Mouse (Mus musculus) heart, postnatal 0 days (tissue): ENCODE measurements around the gene Cct4. TPM values are rescaled to one million over a fixed set of nuclear protein-coding genes. Genes with fewer than 3 reads are reported as not detected.

Experiments used
- ATAC-seq: fragments of 200-750 bp; cut with Nextera tagmentation; 2 replicates; pipeline ENCODE4 v1.8.0; 2017; ENCODE audit warnings: low read depth, moderate number of reproducible peaks, moderate library complexity; ENCODE audit not compliant: insufficient read depth
- DNase-seq: peaks from one replicate; pipeline ENCODE4 v3.0.0-alpha.2; 2016; ENCODE audit warnings: low spot score
- H3K27ac ChIP-seq: fragments of 300-500 bp; sonication (generic); 2 replicates; pipeline ENCODE4 v1.5.1; 2014; ENCODE audit warnings: low read depth, mild to moderate bottlenecking
- H3K27me3 ChIP-seq: fragments of 300-500 bp; sonication (generic); 2 replicates; pipeline ENCODE4 v1.6.1; 2014; ENCODE audit warnings: low read length, mixed read lengths; ENCODE audit not compliant: control insufficient read depth, insufficient read depth
- H3K36me3 ChIP-seq: fragments of 300-500 bp; sonication (generic); replicated peaks from 2 replicates; pipeline ENCODE4 v1.6.1; 2014; ENCODE audit warnings: low read length, mixed read lengths; ENCODE audit not compliant: control insufficient read depth, insufficient read depth
- H3K4me1 ChIP-seq: fragments of 300-500 bp; sonication (generic); 2 replicates; pipeline ENCODE4 v1.6.1; 2014; ENCODE audit warnings: antibody characterized with exemption; ENCODE audit not compliant: control insufficient read depth, insufficient read depth
- H3K4me2 ChIP-seq: fragments of 300-500 bp; sonication (generic); 2 replicates; pipeline ENCODE4 v1.6.1; 2014; ENCODE audit warnings: low read depth, mild to moderate bottlenecking, low read length, moderate library complexity
- H3K4me3 ChIP-seq: fragments of 300-500 bp; sonication (generic); 2 replicates; pipeline ENCODE4 v1.5.1; 2014; ENCODE audit warnings: low read depth, low read length
- H3K9ac ChIP-seq: fragments of 300-500 bp; sonication (generic); replicated peaks from 2 replicates; pipeline ENCODE4 v1.6.1; 2014; ENCODE audit warnings: low read depth, low read length, mixed read lengths
- H3K9me3 ChIP-seq: fragments of 300-500 bp; sonication (generic); replicated peaks from 2 replicates; pipeline ENCODE4 v1.6.1; 2016; ENCODE audit warnings: low read length; ENCODE audit not compliant: control insufficient read depth
- CTCF ChIP-seq: IDR thresholded peaks from 2 replicates; pipeline ENCODE4 v1.5.1; 2016; ENCODE audit warnings: antibody characterized with exemption, control low read depth, low read depth
- EP300 ChIP-seq: IDR thresholded peaks from 2 replicates; pipeline ENCODE4 v1.6.1; 2016; ENCODE audit warnings: antibody characterized with exemption, low read depth
- WGBS: fragments of 180-500 bp; shearing (Covaris S2); extraction: QIAGEN DNeasy Blood & Tissue Kit; methylation state at CpG from one replicate; pipeline ENCODE4 v1.1.7; 2014; 5-methylcytosine and 5-hydroxymethylcytosine counted together
- polyA plus RNA-seq: library from polyadenylated mRNA; unstranded; fragments of >200 nt; fragmentation: Nextera tagmentation; extraction: Ambion mirVana; gene quantifications from 2 replicates; pipeline ENCODE4 v1.2.1, GENCODE M21; 2015
- total RNA-seq: library from RNA; depleted of rRNA; stranded (reverse); fragments of >200 nt; gene quantifications from 2 replicates; pipeline ENCODE4 v1.2.3, GENCODE M21; 2014; ENCODE audit warnings: low replicate concordance

The Cct4 gene
- total and polyA plus RNA-seq, 2 experiments from 2014 or later, result 135 to 160 TPM

DNA sequence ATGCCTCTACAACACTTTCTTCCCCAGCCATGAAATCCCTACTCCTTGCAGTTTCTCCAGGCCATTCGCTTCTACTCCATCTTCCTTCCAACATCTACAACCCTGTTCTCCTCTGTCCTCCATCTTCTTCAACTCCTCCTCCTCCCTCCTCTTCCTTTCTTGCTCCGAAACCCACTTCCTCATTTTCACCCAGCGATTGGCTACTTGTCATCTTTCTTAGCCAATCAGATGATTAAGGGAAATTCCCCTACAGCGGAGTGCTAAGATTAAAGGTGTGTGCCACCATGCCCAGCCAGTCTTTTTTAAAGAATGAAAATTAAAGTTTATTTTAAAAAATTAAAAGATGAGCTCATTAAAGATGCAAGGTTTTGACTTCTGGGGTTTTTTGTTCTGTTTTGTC, 27.6 kb downstream of the Cct4 start:
- no peaks in the 10 kb centered on the region for H3K27me3 ChIP-seq
- no peaks in the 10 kb centered on the region for H3K36me3 ChIP-seq
- 0 out of 2 replicates have a peak, but pooled peaks cover 3% of the 10 kb centered on the region for H3K9me3 ChIP-seq
- no peak for TF ChIP-seq EP300
- no peak for TF ChIP-seq CTCF
- H3K27ac ChIP-seq, result no peak overlapping the region
- no peak overlapping the region for H3K4me2 ChIP-seq
- 85% methylated on average over 4 of the region's 4 CpGs for WGBS
- no peak for ATAC-seq
- no peak for DNase-seq
- H3K9ac ChIP-seq, result no peak overlapping the region
- no peak overlapping the region for H3K4me3 ChIP-seq
- H3K4me1 ChIP-seq, result no peaks in the 10 kb centered on the region

GRCm38 (mm10) chr11:23020116-23020770, 29.9 kb downstream of the Cct4 start:
- H3K27ac ChIP-seq, result no peak overlapping the region

GRCm38 (mm10) chr11:23020841-23021240, 30.5 kb downstream of the Cct4 start:
- H3K4me3 ChIP-seq, result no peak overlapping the region
- H3K27ac ChIP-seq, result no peak overlapping the region
- no peaks in the 10 kb centered on the region for H3K27me3 ChIP-seq
- 0 out of 2 replicates have a peak, but pooled peaks cover 3% of the 10 kb centered on the region for H3K9me3 ChIP-seq
- no peaks in the 10 kb centered on the region for H3K36me3 ChIP-seq
- no peak for ATAC-seq
- no peak overlapping the region for H3K9ac ChIP-seq
- no peak overlapping the region for H3K4me2 ChIP-seq
- no peak for DNase-seq
- 88% methylated on average over 14 of the region's 14 CpGs for WGBS
- H3K4me1 ChIP-seq, result no peaks in the 10 kb centered on the region
- TF ChIP-seq CTCF (no peak), EP300 (no peak)

More at GRCm38 (mm10) chr11:23020116-23020770, 29.9 kb downstream of the Cct4 start:
- DNase-seq, result no peak
- 67% methylated on average over 24 of the region's 24 CpGs for WGBS
- H3K4me1 ChIP-seq, result no peaks in the 10 kb centered on the region
- H3K27me3 ChIP-seq, result no peaks in the 10 kb centered on the region
- no peak for TF ChIP-seq EP300
- no peak for TF ChIP-seq CTCF
- no peak overlapping the region for H3K4me3 ChIP-seq
- ATAC-seq, result no peak
- no peak overlapping the region for H3K9ac ChIP-seq
- no peaks in the 10 kb centered on the region for H3K36me3 ChIP-seq
- H3K4me2 ChIP-seq, result no peak overlapping the region
- H3K9me3 ChIP-seq, result 0 out of 2 replicates have a peak, but pooled peaks cover 3% of the 10 kb centered on the region

DNA sequence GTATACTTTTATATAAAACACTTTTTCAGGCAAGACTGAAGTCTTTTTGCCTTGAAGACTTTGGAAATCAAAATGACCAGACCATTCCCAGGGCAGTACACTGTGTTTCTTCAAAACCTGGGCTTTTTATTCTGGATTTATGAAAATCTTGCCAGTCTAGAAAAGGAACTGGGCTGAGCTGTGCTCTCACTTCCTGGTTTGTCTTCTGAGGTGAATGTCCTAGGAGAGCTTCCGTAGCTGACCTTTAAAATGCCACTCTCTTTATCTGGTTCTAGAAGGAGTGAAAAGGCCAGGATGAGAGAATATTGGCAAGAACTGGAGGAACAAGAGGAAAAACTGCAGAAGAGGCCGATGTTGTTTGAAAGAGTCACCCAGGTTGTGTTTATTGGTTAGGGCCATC, 32.8 kb downstream of the Cct4 start:
- Histone ChIP-seq H3K9me3 (0 out of 2 replicates have a peak, but pooled peaks cover 3% of the 10 kb centered on the region), H3K4me1 (no peaks in the 10 kb centered on the region), H3K9ac (no peak overlapping the region), H3K27me3 (no peaks in the 10 kb centered on the region), H3K4me2 (no peak overlapping the region), H3K36me3 (no peaks in the 10 kb centered on the region), H3K27ac (no peak overlapping the region), H3K4me3 (no peak overlapping the region)
- TF ChIP-seq EP300 (no peak), CTCF (no peak)
- 91% methylated on average over 2 of the region's 2 CpGs for whole genome bisulfite sequencing
- ATAC-seq (no peak), DNase-seq (no peak)

DNA sequence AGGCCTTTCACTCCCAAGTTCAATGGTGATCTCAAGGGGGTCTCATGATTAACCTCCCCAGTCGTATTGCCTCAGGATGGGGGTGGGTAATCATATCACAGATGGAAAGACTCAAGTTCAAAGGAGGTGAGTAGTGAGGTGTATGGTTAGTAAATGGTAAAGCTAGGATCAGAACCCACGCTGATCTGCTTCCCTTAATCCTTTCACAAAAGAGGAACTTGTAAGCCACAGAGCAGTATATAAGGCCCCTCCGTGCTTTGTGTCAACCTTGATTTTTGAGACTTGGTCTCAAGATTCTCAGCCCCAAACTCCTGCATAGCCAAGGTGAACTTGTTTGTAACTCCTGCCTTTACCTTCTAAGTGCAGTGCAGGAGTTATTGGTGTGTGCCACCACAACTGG, 33.9 kb downstream of the Cct4 start:
- no peak overlapping the region for H3K4me2 ChIP-seq
- no peaks in the 10 kb centered on the region for H3K27me3 ChIP-seq
- H3K4me3 ChIP-seq, result no peak overlapping the region
- H3K27ac ChIP-seq, result no peak overlapping the region
- DNase-seq (no peak), ATAC-seq (no peak)
- H3K9ac ChIP-seq, result no peak overlapping the region
- no peak for TF ChIP-seq CTCF
- no peak for TF ChIP-seq EP300
- H3K9me3 ChIP-seq, result no peaks in the 10 kb centered on the region
- WGBS, result 78% methylated on average over 3 of the region's 3 CpGs
- H3K36me3 ChIP-seq, result no peaks in the 10 kb centered on the region
- H3K4me1 ChIP-seq, result no peaks in the 10 kb centered on the region

DNA sequence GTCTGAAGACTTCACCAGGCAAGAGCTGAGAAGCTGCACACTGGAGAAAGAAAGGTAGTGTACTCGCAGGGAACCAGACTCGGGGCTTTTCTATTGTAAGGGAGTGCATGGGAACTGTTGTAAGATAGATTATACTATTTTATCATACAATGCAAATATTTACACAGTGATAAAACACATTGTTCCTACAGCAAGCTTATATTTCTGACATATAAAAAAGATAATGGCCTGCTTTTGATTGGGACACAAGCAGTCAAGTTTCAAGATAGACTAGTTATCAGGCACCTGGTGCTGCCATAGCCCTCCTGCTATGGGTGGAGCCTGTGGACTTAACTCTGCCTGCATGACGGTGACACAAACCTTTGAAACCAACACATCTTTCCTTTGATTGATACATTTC, 38.6 kb downstream of the Cct4 start:
- DNase-seq (no peak), ATAC-seq (no peak)
- no peaks in the 10 kb centered on the region for H3K27me3 ChIP-seq
- no peaks in the 10 kb centered on the region for H3K9me3 ChIP-seq
- H3K27ac ChIP-seq, result no peak overlapping the region
- 43% methylated on average over 3 of the region's 3 CpGs for WGBS
- no peaks in the 10 kb centered on the region for H3K36me3 ChIP-seq
- no peak overlapping the region for H3K4me2 ChIP-seq
- TF ChIP-seq EP300 (no peak), CTCF (no peak)
- H3K4me1 ChIP-seq, result no peaks in the 10 kb centered on the region
- H3K9ac ChIP-seq, result no peak overlapping the region
- H3K4me3 ChIP-seq, result no peak overlapping the region
